Mouse (Mus musculus): Measurements from ENCODE around the gene Wwtr1.

DNA sequence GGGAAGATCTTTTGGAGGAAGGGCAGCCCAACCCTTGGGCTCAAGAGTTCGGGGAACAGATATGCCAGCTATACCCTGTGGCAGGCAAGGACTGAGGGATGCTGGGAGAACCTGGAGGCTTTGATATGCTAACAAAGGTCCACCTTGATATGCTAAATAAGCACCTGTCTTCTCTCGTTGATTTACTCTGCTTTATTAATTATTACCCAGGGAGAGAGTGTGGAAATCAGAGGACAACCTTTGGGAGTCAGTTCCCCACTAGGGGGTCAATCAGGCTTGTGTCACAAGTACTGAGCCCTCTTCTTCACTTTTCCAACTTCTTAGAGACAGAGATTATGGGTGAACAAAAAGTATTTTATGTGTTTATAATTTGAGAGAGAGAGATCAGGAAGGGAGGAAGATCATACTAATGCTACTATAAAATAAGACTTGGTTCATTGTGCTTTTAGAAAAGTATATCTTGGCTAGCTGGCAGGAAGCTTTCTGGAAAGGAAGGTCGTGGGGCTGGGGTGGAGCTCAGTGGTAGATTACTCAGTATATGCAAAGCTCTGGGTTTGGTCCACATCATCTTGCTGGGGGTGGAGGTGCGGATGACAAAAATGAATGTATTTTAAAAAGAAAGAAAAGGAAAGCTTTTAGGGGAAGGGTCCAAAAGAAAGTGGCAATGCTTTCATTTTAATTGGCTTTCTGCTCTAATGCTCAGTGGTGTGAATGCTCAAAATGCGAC lies 28.3 kb upstream of the Wwtr1 start:
- TF ChIP-seq CTCF (IDR thresholded peaks at IDR 0.05; ENCODE audit: low read depth, low read length), result no peak
- no peak for TF ChIP-seq POLR2AphosphoS5 (IDR thresholded peaks at IDR 0.05; ENCODE audit: insufficient replicate concordance, low read depth, low read length)
